Mouse (Mus musculus) left cerebral cortex, adult 9 months (tissue): ENCODE results near the gene Mndal.
"Not testable (repeated sequence)": the region's sequence is repeated elsewhere in the genome, so short reads cannot be mapped to it uniquely, and the experiment has no call there.

Experiments
- DNase-seq, 2 experiments: peaks; one replicate each; pipeline ENCODE4 v3.0.0; 2022; ENCODE audit warnings: low spot score in 2 of 2

The Mndal gene

GRCm38 (mm10) chr1:173889741-173890140, 52.5 kb downstream of the Mndal start:
- DNase-seq = not testable (repeated sequence)

GRCm38 (mm10) chr1:173887026-173887787, 55.1 kb downstream of the Mndal start:
- DNase-seq = not testable (repeated sequence)

- DNase-seq = not testable (repeated sequence)
Observed at GRCm38 (mm10) chr1:173880004-173880666, 62.2 kb downstream of the Mndal start.

GRCm38 (mm10) chr1:173879225-173879987, 62.9 kb downstream of the Mndal start:
- DNase-seq = not testable (repeated sequence)

- not testable (repeated sequence) for DNase-seq
Observed at GRCm38 (mm10) chr1:173878264-173878663, 64.0 kb downstream of the Mndal start.

- DNase-seq = not testable (repeated sequence)
Observed at GRCm38 (mm10) chr1:173877125-173877524, 65.2 kb downstream of the Mndal start.

- not testable (repeated sequence) for DNase-seq
Observed at GRCm38 (mm10) chr1:173868586-173868985, 73.7 kb downstream of the Mndal start.

GRCm38 (mm10) chr1:173866504-173866903, 75.8 kb downstream of the Mndal start:
- DNase-seq = no peak

GRCm38 (mm10) chr1:173853711-173854110, 88.6 kb downstream of the Mndal start:
- DNase-seq = peak in 1 of 2 experiments; percentile 8

- DNase-seq = not testable (repeated sequence)
Observed at GRCm38 (mm10) chr1:173852853-173853252, 89.4 kb downstream of the Mndal start.

GRCm38 (mm10) chr1:173846193-173846592, 96.1 kb downstream of the Mndal start:
- not testable (repeated sequence) for DNase-seq

- DNase-seq = no peak
Observed at GRCm38 (mm10) chr1:173844754-173845153, 97.5 kb downstream of the Mndal start.

GRCm38 (mm10) chr1:173821481-173821803, 120.8 kb downstream of the Mndal start:
- not testable (repeated sequence) for DNase-seq

- DNase-seq = not testable (repeated sequence)
Observed at GRCm38 (mm10) chr1:173820794-173821480, 121.4 kb downstream of the Mndal start.

- DNase-seq = not testable (repeated sequence)
Observed at GRCm38 (mm10) chr1:173809294-173809693, 133.0 kb downstream of the Mndal start.

- DNase-seq = not testable (repeated sequence)
Observed at GRCm38 (mm10) chr1:173802689-173803281, 139.5 kb downstream of the Mndal start.

GRCm38 (mm10) chr1:173802207-173802606, 140.1 kb downstream of the Mndal start:
- DNase-seq = not testable (repeated sequence)

- DNase-seq = not testable (repeated sequence)
Observed at GRCm38 (mm10) chr1:173801791-173802190, 140.5 kb downstream of the Mndal start.
